Mouse (Mus musculus) CD4-positive, CD25-positive, alpha-beta regulatory T cell, adult 4 months (primary cell): ENCODE data around the gene Ddo. TPM values are rescaled to one million over a fixed set of nuclear protein-coding genes. Genes with fewer than 3 reads are reported as not detected.

ENCODE experiments used
- ATAC-seq: one replicate; pipeline ENCODE4 v1.8.0; 2017
- polyA plus RNA-seq, 2 experiments: library from polyadenylated mRNA; unstranded; fragments of 100-300 nt; shearing (Covaris generic); gene quantifications; one replicate each; pipeline ENCODE4 v1.2.1; 2017

Gene Ddo
- polyA plus RNA-seq = under 1 TPM in 1 of 2 experiments, not detected in 1; 0.13 TPM

- ATAC-seq = no peak
Observed at GRCm38 (mm10) chr10:40629656-40630311, at the start of gene Ddo. Ddo (plus strand) TSS chr10:40630011.

GRCm38 (mm10) chr10:40583584-40584255 is 46.1 kb upstream of the Ddo start:
- no peak for ATAC-seq

GRCm38 (mm10) chr10:40592186-40592585 is 37.6 kb upstream of the Ddo start:
- ATAC-seq = no peak

- no peak for ATAC-seq
Observed at GRCm38 (mm10) chr10:40597177-40597576, 32.6 kb upstream of the Ddo start.

- ATAC-seq = no peak
Observed at GRCm38 (mm10) chr10:40604706-40605394, 25.0 kb upstream of the Ddo start.

- ATAC-seq = no peak
Observed at GRCm38 (mm10) chr10:40617973-40618372, 11.8 kb upstream of the Ddo start.

GRCm38 (mm10) chr10:40619760-40620159 is 10.1 kb upstream of the Ddo start:
- no peak for ATAC-seq

- no peak for ATAC-seq
Observed at GRCm38 (mm10) chr10:40629140-40629539, 671 bp upstream of the Ddo start.

- ATAC-seq = no peak
Observed at GRCm38 (mm10) chr10:40630457-40630856, 646 bp downstream of the Ddo start.

GRCm38 (mm10) chr10:40630961-40631360 is 1.1 kb downstream of the Ddo start:
- ATAC-seq = no peak

GRCm38 (mm10) chr10:40632087-40632486 is 2.3 kb downstream of the Ddo start:
- no peak for ATAC-seq

GRCm38 (mm10) chr10:40637331-40637730 is 7.5 kb downstream of the Ddo start:
- no peak for ATAC-seq

- ATAC-seq = no peak
Observed at GRCm38 (mm10) chr10:40638276-40638675, 8.5 kb downstream of the Ddo start.

- no peak for ATAC-seq
Observed at GRCm38 (mm10) chr10:40638823-40639819, 9.3 kb downstream of the Ddo start.

- no peak for ATAC-seq
Observed at GRCm38 (mm10) chr10:40640406-40640805, 10.6 kb downstream of the Ddo start.

- no peak for ATAC-seq
Observed at GRCm38 (mm10) chr10:40641901-40642300, 12.1 kb downstream of the Ddo start.

- ATAC-seq = no peak
Observed at GRCm38 (mm10) chr10:40643126-40643525, 13.3 kb downstream of the Ddo start.

- ATAC-seq = no peak
Observed at GRCm38 (mm10) chr10:40644456-40644855, 14.6 kb downstream of the Ddo start.

- ATAC-seq = no peak
Observed at GRCm38 (mm10) chr10:40645346-40645745, 15.5 kb downstream of the Ddo start.

GRCm38 (mm10) chr10:40648776-40649175 is 19.0 kb downstream of the Ddo start:
- ATAC-seq = no peak

- no peak for ATAC-seq
Observed at GRCm38 (mm10) chr10:40649634-40650033, 19.8 kb downstream of the Ddo start.

- ATAC-seq = no peak
Observed at GRCm38 (mm10) chr10:40651676-40652075, 21.9 kb downstream of the Ddo start.
